Mouse (Mus musculus) MEL (cell line): ENCODE results near the gene Milr1. TPM values are rescaled to one million over a fixed set of nuclear protein-coding genes. Genes with fewer than 3 reads are reported as not detected.

Experiments
- DNase-seq: peaks from one replicate; pipeline ENCODE4 v3.0.0; 2011; ENCODE audit warnings: low read depth, low spot score
- H3K27ac ChIP-seq: 2 replicates; pipeline ENCODE4 v1.5.1; 2012; ENCODE audit warnings: low read depth, mild to moderate bottlenecking, control low read depth, low read length, moderate library complexity; ENCODE audit not compliant: control insufficient read depth
- H3K27me3 ChIP-seq, 2 experiments: fragments of 150-350 bp in 1 of 2; sonication (generic) in 1 of 2; 2 replicates each; pipeline ENCODE4 v1.6.1; 2012; ENCODE audit warnings: low read length in 2 of 2, mild to moderate bottlenecking in 2 of 2, improper control_type of control experiment in 1 of 2, moderate library complexity in 1 of 2; ENCODE audit not compliant: insufficient read depth in 2 of 2, control insufficient read depth in 1 of 2
- H3K36me3 ChIP-seq, 2 experiments: 2 replicates each; pipeline ENCODE4 v1.6.1; 2012 to 2014; ENCODE audit warnings: low read length in 2 of 2, improper control_type of control experiment in 1 of 2, inconsistent platforms in 1 of 2, mild to moderate bottlenecking in 1 of 2; ENCODE audit not compliant: insufficient read depth in 2 of 2, control insufficient read depth in 1 of 2
- H3K4me1 ChIP-seq, 2 experiments: fragments of 150-350 bp in 1 of 2; sonication (generic) in 1 of 2; 2 replicates each; pipeline ENCODE4 v1.6.1; 2012; ENCODE audit warnings: low read length in 2 of 2, improper control_type of control experiment in 1 of 2, mild to moderate bottlenecking in 1 of 2; ENCODE audit not compliant: insufficient read depth in 2 of 2, control insufficient read depth in 1 of 2
- H3K4me3 ChIP-seq, 2 experiments: fragments of 150-350 bp in 1 of 2; sonication (generic) in 1 of 2; 2 replicates each; pipeline ENCODE4 v1.5.1; 2012; ENCODE audit warnings: low read depth in 2 of 2, low read length in 2 of 2, mild to moderate bottlenecking in 2 of 2, moderate library complexity in 2 of 2, control low read depth in 1 of 2, improper control_type of control experiment in 1 of 2; ENCODE audit not compliant: control insufficient read depth in 1 of 2, insufficient read depth in 1 of 2
- H3K79me2 ChIP-seq: 2 replicates; pipeline ENCODE4 v1.6.1; 2012; ENCODE audit warnings: mild to moderate bottlenecking, low read length, moderate library complexity; ENCODE audit not compliant: control insufficient read depth, poor library complexity, insufficient read depth
- H3K9ac ChIP-seq: 2 replicates; pipeline ENCODE4 v1.6.1; 2012; ENCODE audit warnings: low read depth, mild to moderate bottlenecking, control low read depth, low read length, moderate library complexity; ENCODE audit not compliant: control insufficient read depth, poor library complexity, severe bottlenecking
- H3K9me3 ChIP-seq: fragments of 150-350 bp; sonication (generic); replicated peaks from 2 replicates; pipeline ENCODE4 v1.6.1; 2012; ENCODE audit warnings: mild to moderate bottlenecking, low read length, improper control_type of control experiment, moderate library complexity; ENCODE audit not compliant: insufficient read depth
- BHLHE40 ChIP-seq: IDR thresholded peaks from 2 replicates; pipeline ENCODE4 v1.6.1; 2012; ENCODE audit warnings: low read depth, mild to moderate bottlenecking, inconsistent platforms, low read length, improper control_type of control experiment, borderline replicate concordance
- CHD1 ChIP-seq: IDR thresholded peaks from 2 replicates; pipeline ENCODE4 v1.6.1; 2012; ENCODE audit warnings: low read depth, mild to moderate bottlenecking, inconsistent platforms, low read length, improper control_type of control experiment
- CHD2 ChIP-seq: IDR thresholded peaks from 2 replicates; pipeline ENCODE4 v1.6.1; 2011; ENCODE audit warnings: low read length, improper control_type of control experiment
- CTCF ChIP-seq, 3 experiments: IDR thresholded peaks in 2 of 3; conservative IDR thresholded peaks in 1 of 3; 2 replicates each; pipeline ENCODE4 v1.5.1; 2011 to 2012; ENCODE audit warnings: low read length in 3 of 3, low read depth in 2 of 3, mild to moderate bottlenecking in 2 of 3, improper control_type of control experiment in 1 of 3, inconsistent platforms in 1 of 3, mixed read lengths in 1 of 3, moderate library complexity in 1 of 3; ENCODE audit not compliant: control insufficient read depth in 1 of 3, insufficient read depth in 1 of 3, poor library complexity in 1 of 3, severe bottlenecking in 1 of 3
- ELF1 ChIP-seq: IDR thresholded peaks from 2 replicates; pipeline ENCODE4 v1.6.1; 2014; ENCODE audit warnings: low read depth, mild to moderate bottlenecking, inconsistent platforms, low read length, improper control_type of control experiment, moderate library complexity
- EP300 ChIP-seq, 2 experiments: IDR thresholded peaks; 2 replicates each; pipeline ENCODE4 v1.6.1; 2011; ENCODE audit warnings: improper control_type of control experiment in 2 of 2, low read length in 2 of 2, low read depth in 1 of 2, mild to moderate bottlenecking in 1 of 2
- ETS1 ChIP-seq: IDR thresholded peaks from 2 replicates; pipeline ENCODE4 v1.6.1; 2012; ENCODE audit warnings: low read depth, mild to moderate bottlenecking, inconsistent platforms, low read length, improper control_type of control experiment, moderate library complexity
- GABPA ChIP-seq: IDR thresholded peaks from 2 replicates; pipeline ENCODE4 v1.6.1; 2012; ENCODE audit warnings: low read depth, mild to moderate bottlenecking, inconsistent platforms, low read length, improper control_type of control experiment, moderate library complexity
- GATA1 ChIP-seq: IDR thresholded peaks from 2 replicates; pipeline ENCODE4 v1.6.1; 2011; ENCODE audit warnings: low read depth, low read length, improper control_type of control experiment
- HCFC1 ChIP-seq: IDR thresholded peaks from 2 replicates; pipeline ENCODE4 v1.6.1; 2012; ENCODE audit warnings: low read depth, mild to moderate bottlenecking, inconsistent platforms, low read length, improper control_type of control experiment, moderate library complexity
- JUND ChIP-seq: IDR thresholded peaks from 2 replicates; pipeline ENCODE4 v1.6.1; 2011; ENCODE audit warnings: low read depth, mild to moderate bottlenecking, improper control_type of control experiment, low read length
- KAT2A ChIP-seq: conservative IDR thresholded peaks from 2 replicates; pipeline ENCODE4 v1.6.1; 2012; ENCODE audit warnings: low read depth, low read length, improper control_type of control experiment, inconsistent platforms
- MAFK ChIP-seq: IDR thresholded peaks from 2 replicates; pipeline ENCODE4 v1.6.1; 2011; ENCODE audit warnings: low read depth, mild to moderate bottlenecking, low read length, improper control_type of control experiment, borderline replicate concordance
- MAX ChIP-seq: IDR thresholded peaks from 2 replicates; pipeline ENCODE4 v1.6.1; 2011; ENCODE audit warnings: low read length, improper control_type of control experiment
- MEF2A ChIP-seq: IDR thresholded peaks from 2 replicates; pipeline ENCODE4 v1.6.1; 2014; ENCODE audit warnings: low read depth, mild to moderate bottlenecking, inconsistent platforms, low read length, improper control_type of control experiment; ENCODE audit not compliant: poor library complexity, insufficient replicate concordance, severe bottlenecking; ENCODE audit errors: extremely low read depth
- MXI1 ChIP-seq: IDR thresholded peaks from 2 replicates; pipeline ENCODE4 v1.6.1; 2011; ENCODE audit warnings: mild to moderate bottlenecking, low read depth, low read length, improper control_type of control experiment
- MYB ChIP-seq: IDR thresholded peaks from 2 replicates; pipeline ENCODE4 v1.6.1; 2011; ENCODE audit warnings: mild to moderate bottlenecking, low read depth, low read length, improper control_type of control experiment
- NRF1 ChIP-seq: IDR thresholded peaks from 2 replicates; pipeline ENCODE4 v1.6.1; 2014; ENCODE audit warnings: low read depth, mild to moderate bottlenecking, inconsistent platforms, low read length, improper control_type of control experiment, moderate library complexity; ENCODE audit not compliant: poor library complexity, insufficient read depth, severe bottlenecking
- POLR2A ChIP-seq, 2 experiments: IDR thresholded peaks; 2 replicates each; pipeline ENCODE4 v1.6.1; 2011 to 2012; ENCODE audit warnings: low read length in 2 of 2, mild to moderate bottlenecking in 2 of 2, control low read depth in 1 of 2, improper control_type of control experiment in 1 of 2, low read depth in 1 of 2, moderate library complexity in 1 of 2; ENCODE audit not compliant: control insufficient read depth in 1 of 2, insufficient read depth in 1 of 2, poor library complexity in 1 of 2
- POLR2AphosphoS5 ChIP-seq: IDR thresholded peaks from 2 replicates; pipeline ENCODE4 v1.6.1; 2012; ENCODE audit warnings: low read depth, borderline replicate concordance, mild to moderate bottlenecking, inconsistent platforms, low read length, moderate library complexity, mixed read lengths
- RAD21 ChIP-seq: IDR thresholded peaks from 2 replicates; pipeline ENCODE4 v1.6.1; 2011; ENCODE audit warnings: mild to moderate bottlenecking, low read depth, low read length, improper control_type of control experiment
- RCOR1 ChIP-seq: IDR thresholded peaks from 2 replicates; pipeline ENCODE4 v1.6.1; 2012; ENCODE audit warnings: low read depth, mild to moderate bottlenecking, inconsistent platforms, low read length, improper control_type of control experiment
- SMC3 ChIP-seq: IDR thresholded peaks from 2 replicates; pipeline ENCODE4 v1.6.1; 2011; ENCODE audit warnings: low read depth, low read length, improper control_type of control experiment
- TAL1 ChIP-seq: IDR thresholded peaks from 2 replicates; pipeline ENCODE4 v1.6.1; 2012; ENCODE audit warnings: mild to moderate bottlenecking, inconsistent platforms, low read length, moderate library complexity, mixed read lengths
- TBP ChIP-seq: IDR thresholded peaks from 2 replicates; pipeline ENCODE4 v1.8.0; 2011; ENCODE audit warnings: low read depth, low read length, improper control_type of control experiment
- TCF12 ChIP-seq: IDR thresholded peaks from 2 replicates; pipeline ENCODE4 v1.6.1; 2014; ENCODE audit warnings: low read depth, mild to moderate bottlenecking, inconsistent platforms, low read length, improper control_type of control experiment, moderate library complexity
- UBTF ChIP-seq: IDR thresholded peaks from 2 replicates; pipeline ENCODE4 v1.6.1; 2012; ENCODE audit warnings: low read depth, mild to moderate bottlenecking, inconsistent platforms, low read length, improper control_type of control experiment, moderate library complexity, borderline replicate concordance; ENCODE audit not compliant: insufficient read depth
- USF1 ChIP-seq: IDR thresholded peaks from 2 replicates; pipeline ENCODE4 v1.6.1; 2014; ENCODE audit warnings: low read depth, mild to moderate bottlenecking, inconsistent platforms, low read length, improper control_type of control experiment, moderate library complexity
- ZC3H11A ChIP-seq: IDR thresholded peaks from 2 replicates; pipeline ENCODE4 v1.6.1; 2012; ENCODE audit warnings: low read depth, mild to moderate bottlenecking, inconsistent platforms, low read length, improper control_type of control experiment
- ZKSCAN1 ChIP-seq: IDR thresholded peaks from 2 replicates; pipeline ENCODE4 v1.6.1; 2012; ENCODE audit warnings: low read depth, mild to moderate bottlenecking, inconsistent platforms, low read length, improper control_type of control experiment, moderate library complexity
- ZMIZ1 ChIP-seq: IDR thresholded peaks from 2 replicates; pipeline ENCODE4 v1.6.1; 2012; ENCODE audit warnings: low read depth, mild to moderate bottlenecking, inconsistent platforms, low read length, improper control_type of control experiment, moderate library complexity
- ZNF384 ChIP-seq: IDR thresholded peaks from 2 replicates; pipeline ENCODE4 v1.6.1; 2012; ENCODE audit warnings: low read depth, mild to moderate bottlenecking, inconsistent platforms, low read length, improper control_type of control experiment
- polyA plus RNA-seq, 2 experiments: library from polyadenylated mRNA; stranded (reverse) in 1 of 2; unstranded in 1 of 2; fragments of >175 nt in 1 of 2; fragments of >200 nt in 1 of 2; gene quantifications; 2 replicates each; pipeline versions ENCODE4 v1.2.1 to v1.2.4; 2012; ENCODE audit warnings: low replicate concordance in 2 of 2, low read depth in 1 of 2; ENCODE audit not compliant: insufficient read length in 2 of 2, insufficient read depth in 1 of 2, missing spikeins in 1 of 2
- total RNA-seq: library from RNA; depleted of rRNA; stranded (reverse); fragments of 300-350 nt; gene quantifications from 2 replicates; pipeline ENCODE4 v1.2.3, GENCODE M21; 2012

The Milr1 gene
- total and polyA plus RNA-seq, 3 experiments, result 0.26 TPM; not detected in 2

DNA sequence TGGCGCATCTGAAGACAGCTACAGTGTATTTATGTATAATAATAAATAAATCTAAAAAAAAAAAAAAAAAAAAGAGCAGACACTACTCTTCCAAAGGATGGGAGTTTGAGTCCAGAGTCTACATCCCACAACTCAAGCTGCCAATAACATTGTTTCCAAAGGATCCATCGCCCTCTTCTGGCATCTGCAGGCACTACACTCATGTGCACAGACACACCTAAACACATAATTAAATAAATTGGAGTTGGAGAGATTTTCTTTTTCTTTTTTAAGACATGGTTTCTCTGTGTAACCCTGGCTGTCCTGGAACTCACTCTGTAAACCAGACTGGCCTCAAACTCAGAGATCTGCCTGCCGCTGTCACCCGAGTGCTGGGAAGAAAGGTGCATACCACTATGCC is 16.5 kb downstream of the Milr1 start:
- no peaks in the 10 kb centered on the region for H3K9me3 ChIP-seq
- H3K27ac ChIP-seq, result no peak overlapping the region
- peaks cover 22 to 26% of the 10 kb centered on the region in 2 experiments for H3K4me1 ChIP-seq
- no peaks in the 10 kb centered on the region for H3K27me3 ChIP-seq
- TF ChIP-seq KAT2A, result no peak
- peak; percentile 28 for TF ChIP-seq RAD21
- no peak for TF ChIP-seq TBP
- TF ChIP-seq ZMIZ1, result no peak
- TF ChIP-seq POLR2AphosphoS5, result no peak
- TF ChIP-seq MYB, result no peak
- TF ChIP-seq POLR2A (IDR thresholded peaks at IDR 0.05; ENCODE audit: control insufficient read depth in 1 of 2, insufficient read depth in 1 of 2, low read depth in 1 of 2, low read length in 2 of 2, poor library complexity in 1 of 2), result no peak
- no peak for TF ChIP-seq MAX
- no peak for TF ChIP-seq GABPA
- TF ChIP-seq ZC3H11A, result 0 out of 2 replicates have a peak, but pooled peaks have one; percentile 12
- no peak for TF ChIP-seq SMC3
- no peak for TF ChIP-seq NRF1
- TF ChIP-seq HCFC1, result no peak
- no peak for TF ChIP-seq JUND
- TF ChIP-seq RCOR1, result no peak
- no peak for TF ChIP-seq USF1
- no peak for TF ChIP-seq MEF2A
- TF ChIP-seq MAFK, result no peak
- TF ChIP-seq CHD1, result no peak
- no peak for TF ChIP-seq MXI1
- peak; percentile 29; the same call in 1 of the 2 replicates for TF ChIP-seq ZNF384
- TF ChIP-seq GATA1, result no peak
- peak; percentile 35 to 41 (median 37) for TF ChIP-seq CTCF (IDR thresholded peaks at IDR 0.05 in 2 of 3, conservative IDR thresholded peaks at IDR 0.05 in 1 of 3; ENCODE audit: control insufficient read depth in 1 of 3, insufficient read depth in 1 of 3, low read depth in 2 of 3, low read length in 3 of 3, poor library complexity in 1 of 3, severe bottlenecking in 1 of 3)
- TF ChIP-seq TAL1, result no peak
- no peak for TF ChIP-seq ZKSCAN1
- no peak for TF ChIP-seq EP300 (IDR thresholded peaks at IDR 0.05; ENCODE audit: low read depth in 1 of 2, low read length in 2 of 2)
- TF ChIP-seq UBTF, result no peak
- TF ChIP-seq ELF1, result no peak
- no peak for TF ChIP-seq ETS1
- no peak for TF ChIP-seq CHD2
- no peak for TF ChIP-seq TCF12
- no peak for TF ChIP-seq BHLHE40
- peaks cover 21 to 37% of the 10 kb centered on the region in 2 experiments for H3K36me3 ChIP-seq
- DNase-seq, result no peak
- H3K4me3 ChIP-seq, result no peak overlapping the region
- no peak overlapping the region for H3K9ac ChIP-seq
- no peaks in the 10 kb centered on the region for H3K79me2 ChIP-seq
